ENCODE assay signal across 22 mouse cellular contexts in genomic region chr10:63014168-63014567, GRCm38 (mm10).
"Had no signal": no experiment of that assay in that cellular context is flagged by ENCODE, and none has a peak within 500 bp of the region (broad histone marks: within the 10 kb centered on the region; RNA-seq: fewer than 3 reads in every experiment).

No protein-coding gene starts in this region.

- H3K4me3 ChIP-seq: left cerebral cortex, adult 2 months; limb, embryonic 12.5 days; limb, embryonic 15.5 days; liver, embryonic 12.5 days; megakaryocyte, embryonic 14.5 days; midbrain, embryonic 10.5 days; neural tube, embryonic 12.5 days; neural tube, embryonic 15.5 days had no signal

- H3K9me3 ChIP-seq: limb, embryonic 12.5 days; limb, embryonic 15.5 days; liver, embryonic 12.5 days; megakaryocyte, embryonic 14.5 days; midbrain, embryonic 10.5 days; neural tube, embryonic 12.5 days; neural tube, embryonic 15.5 days had no signal

- H3K9ac ChIP-seq: limb, embryonic 12.5 days; limb, embryonic 15.5 days; liver, embryonic 12.5 days; neural tube, embryonic 12.5 days; neural tube, embryonic 15.5 days had no signal

- DNase-seq: kidney, adult 18-20 months; kidney, adult 9 months; kidney, postnatal 14 days; kidney, postnatal 4 days; layer of hippocampus, adult 9-11 months; left cerebral cortex, postnatal 4 days; midbrain, embryonic 14.5 days; retina, postnatal 1 day; right cerebral cortex, postnatal 25 days; thymus, adult 18-20 months; thymus, postnatal 36 days had no signal

- H3K4me2 ChIP-seq: limb, embryonic 12.5 days; limb, embryonic 15.5 days; liver, embryonic 12.5 days; neural tube, embryonic 12.5 days; neural tube, embryonic 15.5 days had no signal

- H3K27ac ChIP-seq: hindbrain, postnatal 0 days; left cerebral cortex, adult 2 months; limb, embryonic 12.5 days; limb, embryonic 15.5 days; liver, embryonic 12.5 days; midbrain, embryonic 10.5 days; neural tube, embryonic 12.5 days; neural tube, embryonic 15.5 days had no signal

- ATAC-seq: hindbrain, postnatal 0 days; inflammation-experienced regulatory T-cells, adult 6 months; intestine, embryonic 16.5 days; liver, embryonic 12.5 days had no signal

- H3K4me1 ChIP-seq: limb, embryonic 12.5 days; limb, embryonic 15.5 days; neural tube, embryonic 12.5 days had no signal

- H3K27me3 ChIP-seq: limb, embryonic 12.5 days; limb, embryonic 15.5 days; liver, embryonic 12.5 days; megakaryocyte, embryonic 14.5 days; neural tube, embryonic 12.5 days; neural tube, embryonic 15.5 days had no signal
